ENCODE assay signal across 23 mouse cellular contexts in the genomic region with DNA sequence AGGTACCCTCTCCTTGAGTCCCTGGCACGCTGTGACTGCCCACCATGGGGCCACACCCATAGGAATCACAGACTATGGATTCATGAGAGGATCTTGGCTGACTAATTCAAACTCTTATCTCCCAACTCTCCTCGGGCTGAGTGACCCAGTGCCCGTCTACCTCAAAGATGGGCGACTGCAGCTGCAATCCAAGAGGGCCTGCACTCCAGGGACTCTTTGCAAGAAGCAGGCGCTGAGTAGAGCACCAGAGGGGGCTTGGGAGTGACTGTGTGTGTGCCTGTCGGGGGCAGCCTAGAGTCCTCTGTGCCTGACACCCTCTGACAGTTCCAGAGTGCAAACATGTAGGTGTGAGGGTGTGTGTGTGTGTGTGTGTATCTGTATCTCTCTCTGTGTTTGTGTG. TPM values are rescaled to one million over a fixed set of nuclear protein-coding genes. Genes with fewer than 3 reads are reported as not detected.
DNase-seq lines count a peak whose midpoint lies in the region; ATAC-seq and TF ChIP-seq lines count a peak whose summit lies in the region.
"Had no signal": no experiment of that assay in that cellular context is flagged by ENCODE, and none has a peak within 500 bp of the region (broad histone marks: within the 10 kb centered on the region; RNA-seq: fewer than 3 reads in every experiment).

No protein-coding gene starts in this region.

- 45% methylated on average over 6 of the region's 6 CpGs for WGBS in forebrain, postnatal 0 days
- 39% methylated on average over 6 of the region's 6 CpGs for WGBS in forebrain, embryonic 15.5 days
- 32% methylated on average over 6 of the region's 6 CpGs for WGBS in midbrain, postnatal 0 days
- 39% methylated on average over 6 of the region's 6 CpGs for WGBS in midbrain, embryonic 10.5 days

- H3K4me2 ChIP-seq in forebrain, postnatal 0 days (ENCODE audit: low read depth): no peak overlapping the region
- H3K4me2 ChIP-seq in forebrain, embryonic 15.5 days (replicated peaks): no peak overlapping the region
- H3K4me2 ChIP-seq in midbrain, postnatal 0 days (ENCODE audit: low read depth, low read length, poor library complexity, severe bottlenecking): no peak overlapping the region
- H3K4me2 ChIP-seq: embryonic facial prominence, embryonic 12.5 days; forebrain, embryonic 13.5 days had no signal

- no peaks in the 10 kb centered on the region for H3K9me3 ChIP-seq in forebrain, postnatal 0 days (ENCODE audit: low read length)
- H3K9me3 ChIP-seq in forebrain, embryonic 15.5 days: no peaks in the 10 kb centered on the region
- H3K9me3 ChIP-seq in midbrain, postnatal 0 days (ENCODE audit: low read length): no peaks in the 10 kb centered on the region
- H3K9me3 ChIP-seq in midbrain, embryonic 10.5 days (replicated peaks): no peaks in the 10 kb centered on the region
- H3K9me3 ChIP-seq: embryonic facial prominence, embryonic 10.5 days; embryonic facial prominence, embryonic 12.5 days; forebrain, embryonic 13.5 days had no signal

- H3K9ac ChIP-seq in forebrain, postnatal 0 days: no peak overlapping the region
- H3K9ac ChIP-seq in forebrain, embryonic 15.5 days (replicated peaks): no peak overlapping the region
- no peak overlapping the region for H3K9ac ChIP-seq in midbrain, postnatal 0 days (replicated peaks; ENCODE audit: low read length, poor library complexity, severe bottlenecking)
- H3K9ac ChIP-seq: embryonic facial prominence, embryonic 12.5 days; forebrain, embryonic 13.5 days had no signal

- peak; percentile 49 for DNase-seq in cerebellum, adult 11-12 months
- DNase-seq in cerebellum, adult 9-10 months: no peak
- no peak for DNase-seq in forebrain, postnatal 0 days
- no peak for DNase-seq in layer of hippocampus, adult 2 months (ENCODE audit: low spot score in 2 of 2)
- DNase-seq in layer of hippocampus, postnatal 25 days (ENCODE audit: extremely low spot score in 1 of 2, low spot score in 1 of 2): no peak
- no peak for DNase-seq in midbrain, postnatal 0 days (ENCODE audit: low spot score)
- DNase-seq in midbrain, embryonic 10.5 days (ENCODE audit: low spot score): no peak
- DNase-seq: adrenal gland, adult 8-10 months; adrenal gland, postnatal 14 days; adrenal gland, postnatal 36 days; B cell, adult 2 months; cerebellum, adult 8-10 months had no signal

- no peaks in the 10 kb centered on the region for H3K27me3 ChIP-seq in forebrain, postnatal 0 days (ENCODE audit: insufficient read depth, low read length)
- H3K27me3 ChIP-seq in forebrain, embryonic 15.5 days: peaks cover 8% of the 10 kb centered on the region
- peaks cover 11% of the 10 kb centered on the region for H3K27me3 ChIP-seq in midbrain, postnatal 0 days (ENCODE audit: insufficient read depth, low read length)
- H3K27me3 ChIP-seq in midbrain, embryonic 10.5 days (ENCODE audit: low read depth, poor library complexity, severe bottlenecking): peaks cover 90% of the 10 kb centered on the region

- H3K27ac ChIP-seq in forebrain, postnatal 0 days (ENCODE audit: low read depth, low read length): 0 out of 2 replicates have a peak overlapping the region, but pooled peaks have one; percentile 0
- no peak overlapping the region for H3K27ac ChIP-seq in forebrain, embryonic 15.5 days (replicated peaks)
- H3K27ac ChIP-seq in layer of hippocampus, adult 2 months: 0 out of 2 replicates have a peak overlapping the region, but pooled peaks have one; percentile 2
- no peak overlapping the region for H3K27ac ChIP-seq in midbrain, postnatal 0 days (ENCODE audit: low read depth, low read length)
- no peak overlapping the region for H3K27ac ChIP-seq in midbrain, embryonic 10.5 days (replicated peaks)
- H3K27ac ChIP-seq: embryonic facial prominence, embryonic 10.5 days; embryonic facial prominence, embryonic 12.5 days; forebrain, embryonic 13.5 days had no signal

- H3K4me3 ChIP-seq in forebrain, postnatal 0 days (ENCODE audit: low read depth, low read length): no peak overlapping the region
- H3K4me3 ChIP-seq in forebrain, embryonic 15.5 days: no peak overlapping the region
- no peak overlapping the region for H3K4me3 ChIP-seq in layer of hippocampus, adult 2 months
- H3K4me3 ChIP-seq in midbrain, postnatal 0 days (ENCODE audit: low read depth, low read length): no peak overlapping the region
- H3K4me3 ChIP-seq in midbrain, embryonic 10.5 days: no peak overlapping the region
- H3K4me3 ChIP-seq: embryonic facial prominence, embryonic 10.5 days; embryonic facial prominence, embryonic 12.5 days; forebrain, embryonic 13.5 days had no signal

- ATAC-seq in forebrain, postnatal 0 days: no peak
- ATAC-seq in forebrain, embryonic 15.5 days (replicated peaks): no peak
- no peak for ATAC-seq in midbrain, postnatal 0 days (ENCODE audit: low FRiP score)
- ATAC-seq: activated CD4-positive, CD25-positive, alpha-beta regulatory T cell, adult 4 months; CD4-positive, CD25-positive, alpha-beta regulatory T cell, adult 4 months; forebrain, embryonic 13.5 days; forebrain, embryonic 16.5 days; Patski had no signal

- H3K4me1 ChIP-seq in forebrain, postnatal 0 days (ENCODE audit: insufficient read depth): 0 out of 2 replicates have a peak, but pooled peaks cover 3% of the 10 kb centered on the region
- H3K4me1 ChIP-seq in forebrain, embryonic 15.5 days: peaks cover 33% of the 10 kb centered on the region
- H3K4me1 ChIP-seq in midbrain, postnatal 0 days (ENCODE audit: insufficient read depth, low read length): no peaks in the 10 kb centered on the region
- peaks cover 29% of the 10 kb centered on the region for H3K4me1 ChIP-seq in midbrain, embryonic 10.5 days

- peaks cover 28% of the 10 kb centered on the region for H3K36me3 ChIP-seq in forebrain, postnatal 0 days (ENCODE audit: insufficient read depth)
- H3K36me3 ChIP-seq in forebrain, embryonic 15.5 days: peaks cover 26% of the 10 kb centered on the region; the same call in 1 of the 2 replicates
- H3K36me3 ChIP-seq in midbrain, postnatal 0 days (ENCODE audit: insufficient read depth, low read length): peaks cover 13% of the 10 kb centered on the region
- peaks cover 19% of the 10 kb centered on the region for H3K36me3 ChIP-seq in midbrain, embryonic 10.5 days
- H3K36me3 ChIP-seq: G1E had no signal

- peak; percentile 15; the same call in 1 of the 2 replicates for TF ChIP-seq CTCF in forebrain, postnatal 0 days (IDR thresholded peaks at IDR 0.05; ENCODE audit: low read depth)
- TF ChIP-seq CTCF in layer of hippocampus, adult 2 months (conservative IDR thresholded peaks at IDR 0.05): no peak
- peak; percentile 27; the same call in 1 of the 2 replicates for TF ChIP-seq CTCF in midbrain, postnatal 0 days (IDR thresholded peaks at IDR 0.05)

RNA-seq across cellular contexts. Expression of gene Tmem151b, which starts 7.3 kb away (rescaled TPM):
- total RNA-seq in forebrain, postnatal 0 days (2014; rRNA removed): 79.2 and 79.6 TPM in 2 replicates
- polyA plus RNA-seq in forebrain, postnatal 0 days (2015; fragmentation: Nextera tagmentation; extraction: Ambion mirVana): 32.2 and 33.7 TPM in 2 replicates
- polyA plus RNA-seq in forebrain, embryonic 15.5 days (2015; fragmentation: Nextera tagmentation; extraction: Ambion mirVana): 34.5 and 36.2 TPM in 2 replicates
- total RNA-seq in layer of hippocampus, adult 2 months (2021): 100 to 1,000 TPM; 106 to 112 TPM
- total RNA-seq in layer of hippocampus, postnatal 25 days (2021): 100 to 1,000 TPM; 113 to 114 TPM
- total RNA-seq in midbrain, postnatal 0 days (2014; rRNA removed): 77.9 and 95.6 TPM in 2 replicates
- 29.1 and 30.7 TPM in 2 replicates for polyA plus RNA-seq in midbrain, postnatal 0 days (2015; fragmentation: Nextera tagmentation; extraction: Ambion mirVana)
- polyA plus RNA-seq in midbrain, embryonic 10.5 days (2016; fragmentation: Nextera tagmentation; extraction: Ambion mirVana): 7.0 and 10.2 TPM in 2 replicates
- polyA plus RNA-seq: activated CD4-positive, CD25-positive, alpha-beta regulatory T cell, adult 4 months; G1E had no signal

RNA-seq across cellular contexts. Expression of gene Nfkbie, which starts 13.4 kb away (rescaled TPM):
- total RNA-seq in forebrain, postnatal 0 days (2014; rRNA removed): 2.8 and 3.1 TPM in 2 replicates
- polyA plus RNA-seq in forebrain, postnatal 0 days (2015; fragmentation: Nextera tagmentation; extraction: Ambion mirVana): 2.2 and 2.7 TPM in 2 replicates
- polyA plus RNA-seq in forebrain, embryonic 15.5 days (2015; fragmentation: Nextera tagmentation; extraction: Ambion mirVana): 4.2 and 4.6 TPM in 2 replicates
- 1 to 10 TPM; 2.6 to 2.7 TPM for total RNA-seq in layer of hippocampus, adult 2 months (2021)
- total RNA-seq in layer of hippocampus, postnatal 25 days (2021): 1 to 10 TPM; 2.6 to 3.2 TPM
- 2.0 and 4.8 TPM in 2 replicates for total RNA-seq in midbrain, postnatal 0 days (2014; rRNA removed)
- 2.5 and 3.1 TPM in 2 replicates for polyA plus RNA-seq in midbrain, postnatal 0 days (2015; fragmentation: Nextera tagmentation; extraction: Ambion mirVana)
- polyA plus RNA-seq in midbrain, embryonic 10.5 days (2016; fragmentation: Nextera tagmentation; extraction: Ambion mirVana): 8.6 and 9.2 TPM in 2 replicates

RNA-seq across cellular contexts. Expression of gene Tcte1, which starts 18.9 kb away (rescaled TPM):
- 1.0 and 1.4 TPM in 2 replicates for total RNA-seq in forebrain, postnatal 0 days (2014; rRNA removed)
- 4.7 and 5.7 TPM in 2 replicates for polyA plus RNA-seq in forebrain, postnatal 0 days (2015; fragmentation: Nextera tagmentation; extraction: Ambion mirVana)
- 4.7 and 4.8 TPM in 2 replicates for polyA plus RNA-seq in forebrain, embryonic 15.5 days (2015; fragmentation: Nextera tagmentation; extraction: Ambion mirVana)
- total RNA-seq in layer of hippocampus, adult 2 months (2021): 1 to 10 TPM in 1 of 2 experiments, under 1 TPM in 1; 0.56 to 1.0 TPM
- total RNA-seq in layer of hippocampus, postnatal 25 days (2021): 1 to 10 TPM in 1 of 2 experiments, under 1 TPM in 1; 0.74 to 1.2 TPM
- total RNA-seq in midbrain, postnatal 0 days (2014; rRNA removed): 0.99 and 1.2 TPM in 2 replicates
- polyA plus RNA-seq in midbrain, postnatal 0 days (2015; fragmentation: Nextera tagmentation; extraction: Ambion mirVana): 4.2 and 4.6 TPM in 2 replicates
- polyA plus RNA-seq in midbrain, embryonic 10.5 days (2016; fragmentation: Nextera tagmentation; extraction: Ambion mirVana): 1.4 and 1.7 TPM in 2 replicates
- total RNA-seq: adrenal gland, adult 18-20 months; adrenal gland, adult 8-10 months; adrenal gland, postnatal 14 days; adrenal gland, postnatal 36 days; CH12.LX; G1E had no signal
- polyA plus RNA-seq: activated CD4-positive, CD25-positive, alpha-beta regulatory T cell, adult 4 months; CD4-positive, CD25-positive, alpha-beta regulatory T cell, adult 4 months; G1E; Patski had no signal

RNA-seq across cellular contexts. Expression of gene Slc35b2, which starts 21.5 kb away (rescaled TPM):
- total RNA-seq in forebrain, postnatal 0 days (2014; rRNA removed): 80.9 and 87.0 TPM in 2 replicates
- 83.8 and 89.6 TPM in 2 replicates for polyA plus RNA-seq in forebrain, postnatal 0 days (2015; fragmentation: Nextera tagmentation; extraction: Ambion mirVana)
- polyA plus RNA-seq in forebrain, embryonic 15.5 days (2015; fragmentation: Nextera tagmentation; extraction: Ambion mirVana): 97.9 and 99.8 TPM in 2 replicates
- total RNA-seq in layer of hippocampus, adult 2 months (2021): 10 to 100 TPM; 31.1 to 31.8 TPM
- total RNA-seq in layer of hippocampus, postnatal 25 days (2021): 10 to 100 TPM; 36.1 to 38.7 TPM
- 91.7 and 113 TPM in 2 replicates for total RNA-seq in midbrain, postnatal 0 days (2014; rRNA removed)
- 71.8 and 75.3 TPM in 2 replicates for polyA plus RNA-seq in midbrain, postnatal 0 days (2015; fragmentation: Nextera tagmentation; extraction: Ambion mirVana)
- 122 and 124 TPM in 2 replicates for polyA plus RNA-seq in midbrain, embryonic 10.5 days (2016; fragmentation: Nextera tagmentation; extraction: Ambion mirVana)

RNA-seq across cellular contexts. Expression of gene Hsp90ab1, which starts 30.9 kb away (rescaled TPM):
- 1,283 and 1,351 TPM in 2 replicates for total RNA-seq in forebrain, postnatal 0 days (2014; rRNA removed)
- polyA plus RNA-seq in forebrain, postnatal 0 days (2015; fragmentation: Nextera tagmentation; extraction: Ambion mirVana): 1,258 and 1,497 TPM in 2 replicates
- 1,627 and 1,637 TPM in 2 replicates for polyA plus RNA-seq in forebrain, embryonic 15.5 days (2015; fragmentation: Nextera tagmentation; extraction: Ambion mirVana)
- 1,000 to 10,000 TPM; 1,695 to 1,765 TPM for total RNA-seq in layer of hippocampus, adult 2 months (2021)
- total RNA-seq in layer of hippocampus, postnatal 25 days (2021): 1,000 to 10,000 TPM; 1,671 to 1,815 TPM
- total RNA-seq in midbrain, postnatal 0 days (2014; rRNA removed): 1,063 and 1,068 TPM in 2 replicates
- polyA plus RNA-seq in midbrain, postnatal 0 days (2015; fragmentation: Nextera tagmentation; extraction: Ambion mirVana): 1,368 and 1,371 TPM in 2 replicates
- 1,780 and 2,044 TPM in 2 replicates for polyA plus RNA-seq in midbrain, embryonic 10.5 days (2016; fragmentation: Nextera tagmentation; extraction: Ambion mirVana)

Comparison
In these comparisons a context has a peak if more than half of its experiments do, and no peak if none do; other contexts are left out.
1. H3K27ac ChIP-seq: peak in forebrain, postnatal 0 days (single experiment) and layer of hippocampus, adult 2 months (single experiment); none in forebrain, embryonic 15.5 days (single experiment), midbrain, postnatal 0 days (single experiment) and midbrain, embryonic 10.5 days (single experiment).